ENCODE assay signal across 9 mouse cellular contexts in genomic region chr3:51673408-51674086, GRCm38 (mm10). TPM values are rescaled to one million over a fixed set of nuclear protein-coding genes. Genes with fewer than 3 reads are reported as not detected.
A peak's percentile ranks its signal among the peaks of the same experiment; 100 is the strongest.
DNase-seq lines count a peak whose midpoint lies in the region; ATAC-seq lines count a peak whose summit lies in the region.
"Had no signal": no experiment of that assay in that cellular context is flagged by ENCODE, and none has a peak within 500 bp of the region (broad histone marks: within the 10 kb centered on the region; RNA-seq: fewer than 3 reads in every experiment).

No protein-coding gene starts in this region.

- WGBS in embryonic facial prominence, embryonic 14.5 days, result 69% methylated on average over 21 of the region's 21 CpGs

- H3K4me3 ChIP-seq in embryonic facial prominence, embryonic 14.5 days (ENCODE audit: low read depth, low read length), result no peak overlapping the region

- no peak overlapping the region for H3K4me2 ChIP-seq in embryonic facial prominence, embryonic 14.5 days (ENCODE audit: low read depth, low read length)

- H3K27ac ChIP-seq in embryonic facial prominence, embryonic 14.5 days (replicated peaks; ENCODE audit: low read depth, low read length), result no peak overlapping the region

- no peaks in the 10 kb centered on the region for H3K9me3 ChIP-seq in embryonic facial prominence, embryonic 14.5 days (ENCODE audit: control insufficient read depth, low read length)

- H3K36me3 ChIP-seq in embryonic facial prominence, embryonic 14.5 days (ENCODE audit: control insufficient read depth, insufficient read depth, low read length), result no peaks in the 10 kb centered on the region

- peak; percentile 33 for ATAC-seq in embryonic facial prominence, embryonic 14.5 days (ENCODE audit: low read depth)

- DNase-seq in gastrocnemius, adult 18-20 months (ENCODE audit: low spot score), result peak; percentile 61
- no peak for DNase-seq in gastrocnemius, postnatal 25 days
- DNase-seq in adrenal gland, adult 2 months, result peak; percentile 72
- DNase-seq in embryonic facial prominence, embryonic 14.5 days (ENCODE audit: low spot score), result peak; percentile 53
- DNase-seq in heart, postnatal 25 days (ENCODE audit: low spot score), result peak; percentile 14
- peak; percentile 79 to 86 for DNase-seq in kidney, postnatal 4 days
- peak; percentile 87 for DNase-seq in lung, postnatal 36 days
- peak; percentile 46 for DNase-seq in thymus, postnatal 25 days

- intact Hi-C loops in heart, postnatal 25 days (cut with DNase I), result no loop called here

- H3K9ac ChIP-seq in embryonic facial prominence, embryonic 14.5 days (ENCODE audit: low read depth, low read length), result no peak overlapping the region

- H3K27me3 ChIP-seq in embryonic facial prominence, embryonic 14.5 days (replicated peaks; ENCODE audit: control insufficient read depth, insufficient read depth, low read length), result no peaks in the 10 kb centered on the region; the same call in 1 of the 2 replicates

- H3K4me1 ChIP-seq in embryonic facial prominence, embryonic 14.5 days (ENCODE audit: control insufficient read depth, insufficient read depth, low read length), result no peaks in the 10 kb centered on the region

RNA-seq across cellular contexts. Expression of gene Mgst2, which starts 13.4 kb away (rescaled TPM):
- total RNA-seq in gastrocnemius, adult 18-20 months (2021), result under 1 TPM in 1 of 2 experiments, not detected in 1; 0.37 TPM
- under 1 TPM; 0.80 to 0.87 TPM for total RNA-seq in gastrocnemius, postnatal 25 days (2021)
- total RNA-seq in adrenal gland, adult 2 months (2021), result 100 to 1,000 TPM; 189 to 200 TPM
- 2.6 and 3.3 TPM in 2 replicates for polyA plus RNA-seq in adrenal gland, adult 2 months (2012; rRNA removed)
- 4.1 and 6.6 TPM in 2 replicates for polyA plus RNA-seq in embryonic facial prominence, embryonic 14.5 days (2014; fragmentation: Nextera tagmentation; extraction: Ambion mirVana)
- under 1 TPM; 0.48 to 0.60 TPM for total RNA-seq in heart, postnatal 25 days (2021)
- total RNA-seq: layer of hippocampus, postnatal 14 days had no signal

Comparison
In these comparisons a context has a peak if more than half of its experiments do, and no peak if none do; other contexts are left out.
1. RNA of gene Mgst2, which starts 13.4 kb away (total RNA-seq): 189 to 200 TPM in adrenal gland, adult 2 months; 0.80 to 0.87 TPM in gastrocnemius, postnatal 25 days, 0.48 to 0.60 TPM in heart, postnatal 25 days and 0.37 TPM in gastrocnemius, adult 18-20 months; every median in the first group is over 100 times any median in the second.